Mouse (Mus musculus) CH12.LX (cell line): ENCODE data around the gene Dcaf11.

Source experiments
- BHLHE40 ChIP-seq: IDR thresholded peaks from 2 replicates; pipeline ENCODE4 v1.6.1; 2011; ENCODE audit warnings: mild to moderate bottlenecking, low read depth, low read length, improper control_type of control experiment
- CTCF ChIP-seq, 2 experiments: IDR thresholded peaks in 1 of 2; conservative IDR thresholded peaks in 1 of 2; 2 replicates each; pipeline ENCODE4 v1.5.1; 2011 to 2012; ENCODE audit warnings: low read depth in 2 of 2, low read length in 2 of 2, improper control_type of control experiment in 1 of 2, inconsistent platforms in 1 of 2, mild to moderate bottlenecking in 1 of 2, moderate library complexity in 1 of 2
- E2F4 ChIP-seq: IDR thresholded peaks from 2 replicates; pipeline ENCODE4 v1.6.1; 2011; ENCODE audit warnings: low read depth, low read length, improper control_type of control experiment; ENCODE audit not compliant: insufficient replicate concordance
- EP300 ChIP-seq: IDR thresholded peaks from 2 replicates; pipeline ENCODE4 v1.6.1; 2011; ENCODE audit warnings: low read length, improper control_type of control experiment
- GABPA ChIP-seq: IDR thresholded peaks from 2 replicates; pipeline ENCODE4 v1.6.1; 2012; ENCODE audit warnings: low read depth, low read length, improper control_type of control experiment, inconsistent platforms; ENCODE audit not compliant: insufficient replicate concordance
- JUND ChIP-seq: conservative IDR thresholded peaks from 2 replicates; pipeline ENCODE4 v1.6.1; 2011; ENCODE audit warnings: low read depth, low read length, improper control_type of control experiment
- POLR2A ChIP-seq: IDR thresholded peaks from 2 replicates; pipeline ENCODE4 v1.6.1; 2011; ENCODE audit warnings: low read depth, mild to moderate bottlenecking, improper control_type of control experiment, low read length
- RAD21 ChIP-seq: IDR thresholded peaks from 2 replicates; pipeline ENCODE4 v1.6.1; 2011; ENCODE audit warnings: low read depth, mild to moderate bottlenecking, low read length, improper control_type of control experiment, moderate library complexity
- SMC3 ChIP-seq: IDR thresholded peaks from 2 replicates; pipeline ENCODE4 v1.6.1; 2011; ENCODE audit warnings: low read depth, low read length, improper control_type of control experiment
- TCF12 ChIP-seq: IDR thresholded peaks from 2 replicates; pipeline ENCODE4 v1.6.1; 2014; ENCODE audit warnings: low read depth, mild to moderate bottlenecking, inconsistent platforms, low read length, improper control_type of control experiment
- UBTF ChIP-seq: IDR thresholded peaks from 2 replicates; pipeline ENCODE4 v1.6.1; 2012; ENCODE audit warnings: low read depth, mild to moderate bottlenecking, inconsistent platforms, low read length, improper control_type of control experiment, moderate library complexity
- USF1 ChIP-seq: IDR thresholded peaks from 2 replicates; pipeline ENCODE4 v1.6.1; 2014; ENCODE audit warnings: low read depth, mild to moderate bottlenecking, inconsistent platforms, low read length, improper control_type of control experiment
- ZC3H11A ChIP-seq: IDR thresholded peaks from 2 replicates; pipeline ENCODE4 v1.6.1; 2012; ENCODE audit warnings: low read depth, mild to moderate bottlenecking, inconsistent platforms, low read length, improper control_type of control experiment

DNA sequence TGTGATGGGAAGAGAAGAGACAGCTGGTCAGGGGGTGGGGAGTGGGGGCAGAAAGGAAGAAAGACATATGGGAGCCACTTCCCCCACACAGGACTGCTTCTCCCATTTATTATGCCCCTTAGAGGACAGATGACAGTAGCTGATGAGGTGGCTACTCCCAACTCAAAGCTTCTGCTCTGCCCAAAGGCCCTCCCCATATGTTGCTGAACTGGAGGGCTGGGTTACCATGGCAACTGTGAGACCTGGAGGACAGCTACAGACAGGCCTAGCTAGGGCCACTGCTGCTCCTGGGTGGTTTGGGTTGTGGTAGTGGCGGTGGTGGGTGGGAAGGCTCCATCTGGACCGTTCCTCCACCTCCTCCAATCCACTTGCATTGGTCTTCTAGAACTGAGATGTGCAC lies 40.9 kb upstream of the Dcaf11 start:
- TF ChIP-seq TCF12 (no peak), USF1 (no peak), EP300 (no peak), ZC3H11A (no peak), E2F4 (no peak), JUND (no peak), CTCF (conservative IDR thresholded peaks at IDR 0.05 in 1 of 2, IDR thresholded peaks at IDR 0.05 in 1 of 2; ENCODE audit: low read depth in 2 of 2, low read length in 2 of 2) (no peak), RAD21 (no peak), BHLHE40 (no peak), GABPA (no peak), POLR2A (no peak), UBTF (no peak), SMC3 (no peak)
